Mouse (Mus musculus): ENCODE results near the gene Zkscan1. TPM values are rescaled to one million over a fixed set of nuclear protein-coding genes. Genes with fewer than 3 reads are reported as not detected.
A peak's percentile ranks its signal among the peaks of the same experiment; 100 is the strongest.
"Not testable (repeated sequence)": the region's sequence is repeated elsewhere in the genome, so short reads cannot be mapped to it uniquely, and the experiment has no call there.

Zkscan1 gene
- total RNA-seq, 2 experiments from 2014 or later = 39.7 to 42.3 TPM

DNA sequence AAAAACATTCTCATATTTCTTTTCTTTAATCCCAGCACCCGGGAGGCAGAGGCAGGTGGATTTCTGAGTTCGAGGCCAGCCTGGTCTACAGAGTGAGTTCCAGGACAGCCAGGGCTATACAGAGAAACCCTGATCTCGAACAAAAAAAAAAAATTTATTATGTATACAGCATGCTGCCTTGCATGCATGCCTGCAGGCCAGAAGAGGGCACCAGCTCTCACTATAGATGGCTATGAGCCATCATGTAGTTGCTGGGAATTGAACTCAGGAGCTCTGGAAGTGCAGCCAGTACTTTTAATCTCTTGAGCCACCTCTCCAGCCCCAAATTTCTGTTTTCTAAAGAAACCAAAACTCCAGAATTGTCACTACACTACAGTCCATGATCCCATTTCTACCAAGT is 5.4 kb downstream of the Zkscan1 start:
- H3K27ac ChIP-seq = no peak overlapping the region
- TF ChIP-seq CTCF (conservative IDR thresholded peaks at IDR 0.05) = peak; percentile 70
- DNase-seq (ENCODE audit: low spot score in 2 of 2) = no peak
- H3K4me3 ChIP-seq = no peak overlapping the region

DNA sequence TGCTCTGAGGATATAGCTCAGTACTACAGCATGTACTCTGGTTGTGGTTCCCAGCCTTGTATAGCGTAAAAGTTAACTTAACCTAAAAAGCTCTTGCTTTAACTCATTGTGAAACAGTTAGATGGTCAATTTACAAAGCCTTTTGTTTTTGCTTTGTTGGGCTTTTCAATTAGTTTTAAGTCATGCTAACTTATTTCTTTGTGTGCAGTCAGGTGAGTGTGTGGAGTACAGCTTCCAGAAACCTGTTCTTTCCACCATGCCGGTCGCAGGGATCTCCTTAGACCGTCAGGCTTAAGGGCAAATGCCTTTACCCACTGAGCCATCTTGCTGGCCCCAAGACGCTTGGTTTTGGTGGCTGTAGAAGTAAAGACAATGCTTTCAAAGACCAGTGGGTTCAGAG is 5.9 kb downstream of the Zkscan1 start:
- H3K27ac ChIP-seq = no peak overlapping the region
- no peak for DNase-seq (ENCODE audit: low spot score in 2 of 2)
- no peak for TF ChIP-seq CTCF (conservative IDR thresholded peaks at IDR 0.05)
- H3K4me3 ChIP-seq = no peak overlapping the region

DNA sequence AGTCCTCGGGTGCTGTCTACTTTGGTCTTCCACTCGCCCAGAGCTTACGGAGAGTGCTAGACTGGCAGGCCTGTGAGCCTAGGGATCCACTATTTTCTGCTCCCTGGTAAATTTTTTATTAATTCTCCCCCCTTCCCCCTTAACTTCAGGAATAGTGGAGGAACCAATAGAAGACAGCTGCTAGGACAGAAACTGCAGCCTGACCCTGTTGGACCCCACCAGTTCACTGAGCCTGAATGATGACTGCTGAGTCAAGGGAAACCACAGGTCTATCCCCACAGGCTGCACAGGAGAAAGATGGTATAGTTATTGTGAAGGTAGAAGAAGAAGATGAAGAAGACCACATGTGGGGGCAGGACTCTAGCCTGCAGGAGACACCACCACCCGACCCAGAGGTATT is 7.9 kb downstream of the Zkscan1 start:
- no peak for DNase-seq (ENCODE audit: low spot score in 2 of 2)
- Histone ChIP-seq H3K27ac (no peak overlapping the region), H3K4me3 (no peak overlapping the region)
- TF ChIP-seq CTCF (conservative IDR thresholded peaks at IDR 0.05) = no peak

DNA sequence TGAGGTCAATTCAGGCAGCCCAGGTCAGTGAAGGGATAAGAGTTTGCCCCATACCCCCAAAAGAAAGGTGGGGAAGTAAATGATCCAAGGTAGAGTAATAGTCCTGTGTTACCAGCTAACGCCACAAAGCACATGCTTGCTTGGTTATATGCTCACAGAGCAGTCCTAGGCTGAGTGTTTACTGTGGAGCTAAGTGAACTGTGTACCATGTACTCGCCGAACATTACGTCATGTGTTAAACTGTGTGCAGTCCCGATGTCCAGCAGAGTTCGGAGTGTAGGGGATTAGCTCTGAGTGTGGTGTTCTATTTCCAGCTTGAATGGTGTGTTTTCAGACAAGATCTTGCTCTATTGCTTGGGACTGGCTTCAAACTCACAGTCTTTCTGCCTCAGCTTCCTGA is 9.6 kb downstream of the Zkscan1 start:
- Histone ChIP-seq H3K4me3 (no peak overlapping the region), H3K27ac (no peak overlapping the region)
- DNase-seq (ENCODE audit: low spot score in 2 of 2) = no peak
- no peak for TF ChIP-seq CTCF (conservative IDR thresholded peaks at IDR 0.05)

DNA sequence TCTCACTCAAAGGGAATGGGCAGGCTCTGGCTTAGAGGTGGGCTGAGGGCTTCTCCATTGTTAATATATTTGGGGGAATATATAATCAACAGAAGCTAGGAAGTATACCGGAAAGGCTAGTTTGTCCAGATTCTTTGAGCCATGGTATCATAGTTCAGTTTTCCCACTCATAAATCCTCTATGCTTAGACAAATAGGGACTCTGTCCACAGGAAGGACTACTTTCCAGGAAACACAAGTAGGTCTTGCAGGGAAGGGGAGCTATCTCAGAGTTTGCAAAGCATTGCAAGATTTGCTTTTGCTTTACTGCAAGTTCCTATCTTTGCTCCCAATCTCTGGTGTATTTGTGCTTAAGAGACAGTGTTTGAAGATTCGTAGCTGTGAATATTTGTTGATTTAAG is 20.1 kb downstream of the Zkscan1 start:
- no peak for DNase-seq (ENCODE audit: low spot score in 2 of 2)
- Histone ChIP-seq H3K4me3 (no peak overlapping the region), H3K27ac (no peak overlapping the region)
- no peak for TF ChIP-seq CTCF (conservative IDR thresholded peaks at IDR 0.05)

DNA sequence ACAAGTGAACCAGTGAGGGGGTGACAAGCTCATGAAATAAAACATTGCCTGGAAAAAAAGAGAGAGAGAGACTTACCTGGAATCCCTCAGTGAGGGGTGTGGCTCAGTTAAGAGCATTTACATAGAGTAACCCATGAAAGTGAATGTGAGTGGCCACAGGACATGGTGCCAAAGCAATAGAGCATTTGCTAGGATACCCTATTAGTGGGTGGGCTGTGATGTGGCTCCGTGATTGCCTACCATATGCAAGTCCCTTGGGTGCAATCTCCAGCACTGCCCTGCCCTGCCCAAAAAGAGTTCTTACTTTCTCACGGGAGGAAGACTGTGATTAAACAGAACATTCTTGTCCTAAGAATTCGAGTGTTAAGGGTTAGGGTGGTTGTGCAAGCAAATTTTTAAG is 22.2 kb downstream of the Zkscan1 start:
- H3K4me3 ChIP-seq = no peak overlapping the region
- H3K27ac ChIP-seq = no peak overlapping the region
- DNase-seq (ENCODE audit: low spot score in 2 of 2) = no peak
- no peak for TF ChIP-seq CTCF (conservative IDR thresholded peaks at IDR 0.05)

DNA sequence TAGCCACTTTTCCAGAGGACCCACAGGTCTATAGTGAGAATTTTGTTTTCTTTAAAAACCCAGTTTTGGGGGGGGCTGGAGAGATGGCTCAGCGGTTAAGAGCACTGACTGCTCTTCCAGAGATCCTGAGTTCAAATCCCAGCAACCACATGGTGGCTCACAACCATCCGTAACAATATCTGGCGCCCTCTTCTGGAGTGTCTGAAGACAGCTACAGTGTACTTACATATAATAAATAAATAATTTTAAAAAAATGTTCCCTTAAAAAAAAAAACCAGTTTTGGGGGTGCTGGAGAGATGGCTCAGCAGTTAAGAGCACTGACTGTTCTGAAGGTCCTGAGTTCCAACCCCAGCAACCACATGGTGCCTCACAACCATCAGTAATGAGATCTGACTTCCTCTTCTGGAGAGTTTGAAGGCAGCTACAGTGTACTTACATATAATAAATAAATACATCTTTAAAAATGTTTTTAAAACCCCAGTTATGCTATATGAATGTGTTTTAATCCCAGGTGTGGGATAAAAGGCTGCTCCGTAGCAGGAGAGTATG is 25.0 kb downstream of the Zkscan1 start:
- TF ChIP-seq CTCF (conservative IDR thresholded peaks at IDR 0.05) = peak; percentile 50
- not testable (repeated sequence) for H3K4me3 ChIP-seq; DNase-seq (ENCODE audit: low spot score in 2 of 2); H3K27ac ChIP-seq

DNA sequence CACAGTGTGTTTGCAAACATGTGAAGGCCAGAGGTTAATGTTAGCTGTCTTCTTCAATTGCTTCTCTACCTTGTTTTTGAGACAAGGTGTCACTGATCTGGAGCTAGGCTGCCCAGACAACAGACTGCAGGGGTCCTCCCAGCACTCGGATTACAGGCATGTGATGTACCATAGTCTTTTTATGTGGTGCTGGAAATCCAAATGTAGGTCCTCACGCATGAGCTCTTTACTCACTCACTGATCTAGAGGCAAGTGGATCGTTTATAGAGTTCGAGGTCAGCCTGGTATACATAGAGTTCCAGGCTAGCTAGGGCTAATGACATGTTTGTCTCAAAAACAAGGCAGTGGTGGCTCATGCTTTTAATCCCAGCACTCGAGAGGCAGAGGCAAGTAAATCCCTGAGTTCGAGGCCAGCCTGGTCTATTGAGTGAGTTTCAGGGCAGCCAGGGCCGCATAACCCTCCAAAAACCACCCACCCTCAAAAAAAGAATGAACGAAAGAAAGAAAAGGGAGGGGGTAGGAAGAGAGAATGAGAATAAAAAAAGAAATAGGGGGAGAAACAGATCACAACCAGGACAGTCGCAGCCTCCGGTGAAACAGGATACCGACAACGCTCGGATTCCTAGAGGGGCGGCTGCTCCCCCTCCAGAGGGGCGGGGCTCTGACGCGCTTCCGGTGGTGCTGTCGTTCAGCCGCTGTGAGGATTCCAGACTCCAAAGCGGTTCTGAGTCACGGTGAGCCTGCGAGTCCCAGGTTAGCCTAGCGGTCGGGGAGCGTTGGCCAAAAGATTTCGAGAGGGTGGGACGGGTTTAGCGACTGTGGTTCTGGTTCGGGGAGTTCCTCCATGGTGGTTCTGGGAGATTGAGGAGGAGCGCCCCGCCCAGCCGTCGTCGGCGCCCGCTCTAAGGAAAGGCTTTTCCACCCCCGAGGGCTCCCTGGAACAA is 31.6 kb downstream of the Zkscan1 start, which contains the start of gene Zscan21:
Gene Zscan21, plus strand, starts transcription at position 649 of the 944 bp plus-strand sequence.
- Histone ChIP-seq H3K4me3 (peak within 1 kb of the TSS; percentile 89), H3K27ac (peak within 1 kb of the TSS; percentile 97)
- TF ChIP-seq CTCF (conservative IDR thresholded peaks at IDR 0.05) = peak; percentile 46
- peak; percentile 88 to 89 for DNase-seq (ENCODE audit: low spot score in 2 of 2)

DNA sequence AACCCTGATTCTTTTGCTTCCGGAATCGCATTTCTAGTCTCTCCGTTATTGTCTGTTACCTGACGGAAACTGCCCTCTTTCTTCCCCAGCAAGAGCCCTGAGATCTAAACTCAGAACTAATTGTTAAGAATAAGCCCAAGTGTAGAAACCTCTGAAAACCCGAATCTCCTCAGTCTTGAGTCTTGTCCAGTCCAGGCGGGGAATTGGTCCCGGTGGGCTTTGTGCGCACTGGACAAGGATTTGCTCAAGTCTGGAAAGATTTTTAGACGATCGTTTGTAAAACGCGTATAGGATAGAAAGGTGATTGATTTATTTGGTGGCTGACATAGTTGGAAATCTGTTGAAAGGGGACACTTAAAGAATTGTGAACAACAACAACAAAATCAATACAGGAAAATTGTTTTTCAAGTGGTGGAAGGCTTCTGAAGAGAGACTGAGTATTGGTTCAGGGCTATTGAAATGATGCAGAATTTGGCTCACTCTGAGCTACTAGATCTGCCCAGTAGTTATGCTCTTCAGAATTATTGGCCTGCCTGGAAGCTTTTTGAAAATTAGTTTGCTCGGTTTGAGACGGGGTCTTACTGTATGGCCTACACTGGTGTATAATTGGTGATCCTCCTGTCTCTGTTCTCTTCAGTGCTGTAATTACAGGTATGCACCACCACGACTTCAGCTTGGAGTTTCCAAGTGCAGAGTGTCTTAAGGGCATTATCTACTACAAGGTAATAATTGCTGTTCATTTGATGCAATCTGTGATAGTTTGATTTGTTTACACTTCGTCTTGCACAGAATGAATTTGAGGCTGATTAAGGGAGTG is 32.5 kb downstream of the Zkscan1 start:
- no peak for TF ChIP-seq CTCF (conservative IDR thresholded peaks at IDR 0.05)
- Histone ChIP-seq H3K4me3 (peak overlapping the region; percentile 89), H3K27ac (peak overlapping the region; percentile 97)
- DNase-seq (ENCODE audit: low spot score in 2 of 2) = no peak

DNA sequence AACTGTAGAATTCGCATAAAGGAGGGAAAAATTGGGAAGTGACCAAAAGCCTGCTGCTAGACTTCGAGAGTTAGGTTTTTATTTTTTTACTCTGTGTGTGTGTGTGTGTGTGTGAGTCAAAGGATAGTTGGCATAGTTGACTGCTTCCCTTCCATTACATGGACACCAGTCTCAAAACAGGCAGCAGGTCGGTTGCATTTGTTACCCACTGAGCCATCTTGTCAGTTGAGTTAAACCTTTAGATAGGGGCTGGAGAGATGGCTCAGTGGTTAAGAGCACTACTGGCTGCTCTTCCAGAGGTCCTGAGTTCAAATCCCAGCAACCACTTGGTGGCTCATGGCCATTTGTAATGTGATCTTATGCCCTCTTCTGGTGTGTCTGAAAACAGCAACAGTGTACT is 33.2 kb downstream of the Zkscan1 start:
- TF ChIP-seq CTCF (conservative IDR thresholded peaks at IDR 0.05) = peak; percentile 41
- no peak for DNase-seq (ENCODE audit: low spot score in 2 of 2)
- Histone ChIP-seq H3K4me3 (no peak overlapping the region), H3K27ac (no peak overlapping the region)

DNA sequence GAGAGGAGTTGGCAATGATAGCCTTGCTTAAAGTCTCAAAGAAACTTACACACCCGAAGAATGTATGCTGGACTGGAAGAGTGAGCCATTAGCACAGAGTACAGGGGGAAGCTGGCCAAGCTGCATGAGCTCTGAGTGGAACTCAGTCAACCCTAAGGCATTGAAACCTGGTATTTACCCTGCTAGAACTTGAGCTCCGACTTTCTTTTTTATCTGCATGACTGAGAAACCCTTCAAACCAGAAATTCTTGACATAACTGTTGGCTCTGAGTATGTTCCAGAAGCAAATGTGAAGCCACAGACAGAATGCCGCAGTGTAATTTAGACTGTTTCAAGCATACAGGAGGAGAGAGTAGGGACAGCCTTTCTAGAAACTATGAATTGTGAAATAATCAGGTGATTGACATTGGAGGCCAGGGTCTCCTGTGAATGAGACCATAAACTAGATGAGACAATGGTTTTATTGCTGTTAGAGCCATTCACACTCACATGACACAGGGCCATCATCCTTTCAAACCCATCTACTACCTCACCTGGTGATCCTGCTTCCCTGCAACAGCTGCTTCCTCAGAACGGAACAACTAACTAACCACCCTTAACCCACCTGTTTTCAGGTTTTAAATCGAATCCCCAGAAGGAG is 47.7 kb downstream of the Zkscan1 start:
- H3K4me3 ChIP-seq = no peak overlapping the region
- no peak for DNase-seq (ENCODE audit: low spot score in 2 of 2)
- no peak for TF ChIP-seq CTCF (conservative IDR thresholded peaks at IDR 0.05)
- H3K27ac ChIP-seq = no peak overlapping the region

DNA sequence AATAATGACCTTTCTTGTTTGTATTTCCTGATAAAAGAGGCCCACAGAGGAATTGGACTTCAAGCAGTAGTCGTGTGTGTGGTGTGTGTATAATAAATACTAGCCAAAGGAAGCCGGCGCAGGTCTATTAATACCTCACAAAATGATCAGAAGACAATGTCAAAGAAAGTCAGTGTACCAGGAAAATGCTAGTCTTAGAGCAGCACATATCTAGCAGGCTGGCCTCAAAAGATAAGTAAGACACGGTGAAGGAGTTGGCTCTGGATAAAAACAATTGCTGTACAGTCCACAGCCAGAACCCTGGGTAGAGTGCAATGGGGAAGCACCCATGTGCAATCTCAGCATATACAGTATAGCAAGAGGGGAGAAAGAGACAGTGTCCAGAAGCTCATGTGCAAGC is 52.4 kb downstream of the Zkscan1 start:
- no peak for DNase-seq (ENCODE audit: low spot score in 2 of 2)
- no peak overlapping the region for H3K4me3 ChIP-seq
- H3K27ac ChIP-seq = no peak overlapping the region
- TF ChIP-seq CTCF (conservative IDR thresholded peaks at IDR 0.05) = no peak
